Mouse (Mus musculus): ENCODE measurements around the gene Kcnmb1. TPM values are rescaled to one million over a fixed set of nuclear protein-coding genes. Genes with fewer than 3 reads are reported as not detected.
A peak's percentile ranks its signal among the peaks of the same experiment; 100 is the strongest.

Kcnmb1 gene
- polyA plus RNA-seq, 1 experiment from 2014 or later = 0.15 TPM

DNA sequence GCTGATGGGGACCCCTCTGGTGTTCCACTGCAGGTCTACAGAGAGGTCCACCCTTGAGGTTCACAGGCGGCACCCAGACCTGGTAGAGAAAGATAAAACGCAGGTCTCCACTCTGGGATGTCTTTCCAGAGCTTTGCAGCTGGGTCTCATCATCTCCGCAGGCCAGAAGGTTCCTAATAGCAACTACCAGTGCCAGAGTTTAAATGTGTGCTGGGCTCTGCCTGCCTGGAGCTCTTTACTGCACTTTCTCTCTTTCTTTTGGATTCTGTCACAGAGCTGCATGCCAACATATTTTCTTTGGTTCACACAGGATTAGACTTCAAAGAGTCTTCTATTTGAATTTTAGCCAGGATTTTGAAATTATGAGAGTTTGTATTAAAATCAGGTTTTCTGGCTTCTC, 6.4 kb downstream of the Kcnmb1 start:
- no peak overlapping the region for H3K4me2 ChIP-seq
- H3K27ac ChIP-seq = no peak overlapping the region
- WGBS = 68% methylated on average over 3 of the region's 3 CpGs
- no peaks in the 10 kb centered on the region for H3K9me3 ChIP-seq
- H3K36me3 ChIP-seq = no peaks in the 10 kb centered on the region
- no peaks in the 10 kb centered on the region for H3K27me3 ChIP-seq
- H3K4me1 ChIP-seq (replicated peaks) = no peaks in the 10 kb centered on the region
- ATAC-seq (ENCODE audit: insufficient number of reproducible peaks, insufficient read depth, low FRiP score, low TSS enrichment, low read depth) = no peak
- no peak overlapping the region for H3K9ac ChIP-seq (replicated peaks)
- H3K4me3 ChIP-seq (replicated peaks) = no peak overlapping the region

DNA sequence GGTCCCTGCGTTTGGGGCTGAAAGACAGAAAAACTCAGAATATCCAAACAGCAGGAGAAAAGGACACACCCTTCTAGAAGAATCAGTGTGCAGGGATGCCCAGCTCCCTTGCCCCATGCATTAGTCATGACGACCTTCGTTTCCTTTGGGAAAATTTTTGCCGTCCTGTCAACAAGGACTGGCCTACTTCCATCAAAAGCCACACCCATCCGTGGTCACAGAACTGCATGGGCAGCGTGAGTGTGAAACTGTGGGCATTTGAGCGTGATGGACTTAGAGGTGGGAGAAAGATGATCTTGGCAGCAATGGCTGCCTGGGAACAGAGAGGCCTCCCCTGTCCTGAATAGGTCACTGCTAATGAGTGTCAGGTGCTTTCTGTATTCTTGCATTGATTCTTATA, 9.3 kb downstream of the Kcnmb1 start:
- no peaks in the 10 kb centered on the region for H3K9me3 ChIP-seq
- no peaks in the 10 kb centered on the region for H3K4me1 ChIP-seq (replicated peaks)
- H3K27me3 ChIP-seq = no peaks in the 10 kb centered on the region
- H3K27ac ChIP-seq = no peak overlapping the region
- no peak overlapping the region for H3K4me2 ChIP-seq
- 84% methylated on average over 7 of the region's 7 CpGs for WGBS
- H3K36me3 ChIP-seq = no peaks in the 10 kb centered on the region
- H3K9ac ChIP-seq (replicated peaks) = no peak overlapping the region
- ATAC-seq (ENCODE audit: insufficient number of reproducible peaks, insufficient read depth, low FRiP score, low TSS enrichment, low read depth) = no peak
- H3K4me3 ChIP-seq (replicated peaks) = no peak overlapping the region

DNA sequence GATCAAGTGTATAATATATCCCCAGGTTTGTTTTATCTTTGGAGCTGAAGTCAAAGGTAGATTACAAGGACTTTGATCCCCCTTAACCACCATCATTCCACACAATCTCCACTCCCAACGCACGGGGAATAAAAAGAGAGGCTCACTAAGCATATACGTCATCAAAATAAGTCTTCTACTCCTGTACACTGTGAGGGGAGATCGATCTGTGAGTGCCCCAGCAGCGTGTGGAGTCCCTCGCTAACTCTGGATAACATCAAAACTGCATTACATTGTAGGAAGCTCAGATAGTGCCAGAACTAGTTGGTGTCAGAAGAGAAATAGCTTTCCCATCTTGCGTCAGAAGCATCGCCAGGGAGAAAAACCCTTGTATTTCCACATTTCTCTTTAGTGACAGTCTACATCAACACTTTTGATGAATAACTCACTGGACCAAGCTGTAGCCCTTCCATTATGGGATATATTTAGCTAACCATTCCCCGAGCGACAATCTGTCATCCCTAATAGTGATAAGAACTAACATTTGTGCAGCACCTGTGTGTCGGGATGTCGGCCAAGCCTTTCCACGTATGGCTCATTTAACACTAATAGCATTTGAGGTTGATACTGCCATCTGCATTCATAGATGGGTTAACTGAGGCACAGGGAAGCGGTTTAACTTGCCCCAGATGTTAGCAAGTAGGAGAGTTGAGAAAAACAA, 11.7 kb downstream of the Kcnmb1 start:
- no peak overlapping the region for H3K9ac ChIP-seq (replicated peaks)
- ATAC-seq (ENCODE audit: insufficient number of reproducible peaks, insufficient read depth, low FRiP score, low TSS enrichment, low read depth) = no peak
- H3K9me3 ChIP-seq = no peaks in the 10 kb centered on the region
- H3K4me3 ChIP-seq (replicated peaks) = no peak overlapping the region
- no peaks in the 10 kb centered on the region for H3K4me1 ChIP-seq (replicated peaks)
- 78% methylated on average over 14 of the region's 14 CpGs for WGBS
- no peak overlapping the region for H3K27ac ChIP-seq
- no peaks in the 10 kb centered on the region for H3K36me3 ChIP-seq
- no peaks in the 10 kb centered on the region for H3K27me3 ChIP-seq
- H3K4me2 ChIP-seq = no peak overlapping the region

DNA sequence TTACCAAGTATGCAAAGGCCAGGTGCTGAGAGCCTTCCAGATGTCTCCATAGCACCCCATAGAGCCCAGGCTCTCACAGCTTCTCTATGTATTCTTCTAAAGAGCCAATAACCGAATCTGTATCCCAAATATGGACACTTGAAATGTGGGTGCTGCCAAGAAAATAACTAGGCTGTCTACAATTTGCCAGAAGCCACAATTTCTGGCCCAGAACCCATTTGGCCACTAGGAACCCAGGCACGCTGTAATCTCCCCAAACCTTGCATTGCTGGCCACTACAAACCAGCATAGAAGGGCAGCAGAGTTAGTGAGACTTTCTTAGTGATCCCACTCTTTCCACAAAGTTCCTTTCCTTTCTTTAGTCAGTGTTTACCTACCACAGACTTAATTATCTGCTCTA, 12.3 kb downstream of the Kcnmb1 start:
- H3K4me1 ChIP-seq (replicated peaks) = no peaks in the 10 kb centered on the region
- H3K27ac ChIP-seq = no peak overlapping the region
- no peaks in the 10 kb centered on the region for H3K27me3 ChIP-seq
- no peak overlapping the region for H3K4me2 ChIP-seq
- H3K4me3 ChIP-seq (replicated peaks) = no peak overlapping the region
- H3K9ac ChIP-seq (replicated peaks) = no peak overlapping the region
- no peaks in the 10 kb centered on the region for H3K9me3 ChIP-seq
- no peaks in the 10 kb centered on the region for H3K36me3 ChIP-seq
- 93% methylated on average over 2 of the region's 2 CpGs for WGBS
- ATAC-seq (ENCODE audit: insufficient number of reproducible peaks, insufficient read depth, low FRiP score, low TSS enrichment, low read depth) = no peak

DNA sequence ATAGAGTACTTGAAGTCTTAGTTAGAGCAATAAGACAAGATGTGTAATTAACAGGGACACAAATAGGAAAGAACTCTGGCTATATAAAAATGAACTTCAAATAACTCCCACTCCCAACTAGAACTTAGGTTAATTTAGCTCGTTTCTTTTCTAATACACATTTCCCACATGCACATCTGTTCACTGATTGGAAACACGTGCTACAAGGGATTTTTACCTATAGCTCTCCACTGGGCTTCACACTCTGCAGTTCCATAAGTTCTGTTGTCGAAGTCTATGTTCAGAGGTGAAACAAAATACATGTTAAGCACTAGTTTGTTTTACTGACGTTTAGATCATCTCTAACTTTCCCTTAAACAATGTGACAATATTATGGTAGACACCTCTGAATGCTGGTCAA, 17.3 kb downstream of the Kcnmb1 start:
- no peak for ATAC-seq (ENCODE audit: insufficient number of reproducible peaks, insufficient read depth, low FRiP score, low TSS enrichment, low read depth)
- Histone ChIP-seq H3K9ac (replicated peaks) (no peak overlapping the region), H3K36me3 (no peaks in the 10 kb centered on the region), H3K4me3 (replicated peaks) (no peak overlapping the region), H3K4me1 (replicated peaks) (peaks cover 16% of the 10 kb centered on the region), H3K4me2 (no peak overlapping the region), H3K9me3 (no peaks in the 10 kb centered on the region), H3K27me3 (no peaks in the 10 kb centered on the region), H3K27ac (0 out of 2 replicates have a peak overlapping the region, but pooled peaks have one; percentile 24)
- 14% methylated on average over 4 of the region's 4 CpGs for WGBS

DNA sequence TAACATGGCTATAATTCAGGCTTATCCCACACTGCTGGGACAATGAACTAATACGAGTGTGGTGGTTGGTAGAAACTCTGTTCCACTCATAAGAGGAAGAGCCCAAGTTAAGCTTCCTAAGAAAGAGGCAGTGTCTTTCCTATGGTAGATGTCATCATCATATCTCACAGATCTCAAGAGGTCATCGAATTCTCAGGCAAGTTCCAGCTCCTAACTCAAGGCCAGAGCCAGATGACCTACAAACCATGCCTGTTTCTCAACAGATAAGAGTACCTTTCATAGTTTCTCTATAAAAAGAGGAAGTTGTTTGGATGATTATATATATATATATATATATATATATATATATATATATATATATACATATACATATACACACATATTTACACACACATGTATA, 23.7 kb downstream of the Kcnmb1 start:
- ATAC-seq (ENCODE audit: insufficient number of reproducible peaks, insufficient read depth, low FRiP score, low TSS enrichment, low read depth) = no peak
- 94% methylated on average over 2 of the region's 2 CpGs for WGBS
- H3K27me3 ChIP-seq = no peaks in the 10 kb centered on the region; the same call in 1 of the 2 replicates

DNA sequence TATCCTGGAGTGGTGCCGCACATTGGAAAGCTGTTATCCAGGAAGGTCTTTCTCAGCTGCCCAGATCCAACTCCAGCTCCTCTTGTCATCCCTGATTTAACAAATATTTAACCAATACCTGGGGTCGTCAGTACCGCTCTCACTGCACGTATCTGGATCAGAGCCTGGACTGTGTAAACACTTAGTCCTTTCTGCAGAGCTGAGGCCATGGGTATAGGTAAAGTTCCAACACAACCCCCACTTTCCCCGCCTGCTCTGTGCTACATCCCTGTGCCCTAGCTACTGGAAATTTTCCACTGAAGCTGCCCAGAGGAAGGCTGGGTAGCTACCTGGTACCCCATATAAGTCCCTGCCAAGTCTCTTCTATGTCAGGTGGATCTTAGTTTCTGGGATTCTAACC, 27.2 kb downstream of the Kcnmb1 start:
- H3K9me3 ChIP-seq = no peaks in the 10 kb centered on the region
- no peak for ATAC-seq (ENCODE audit: insufficient number of reproducible peaks, insufficient read depth, low FRiP score, low TSS enrichment, low read depth)
- 85% methylated on average over 5 of the region's 5 CpGs for WGBS

More for the DNA sequence above, 23.7 kb downstream of the Kcnmb1 start:
- no peak overlapping the region for H3K27ac ChIP-seq
- no peak overlapping the region for H3K9ac ChIP-seq (replicated peaks)
- no peak overlapping the region for H3K4me2 ChIP-seq
- no peaks in the 10 kb centered on the region for H3K9me3 ChIP-seq
- no peaks in the 10 kb centered on the region for H3K36me3 ChIP-seq
- no peak overlapping the region for H3K4me3 ChIP-seq (replicated peaks)
- H3K4me1 ChIP-seq (replicated peaks) = peaks cover 3% of the 10 kb centered on the region; the same call in 1 of the 2 replicates

DNA sequence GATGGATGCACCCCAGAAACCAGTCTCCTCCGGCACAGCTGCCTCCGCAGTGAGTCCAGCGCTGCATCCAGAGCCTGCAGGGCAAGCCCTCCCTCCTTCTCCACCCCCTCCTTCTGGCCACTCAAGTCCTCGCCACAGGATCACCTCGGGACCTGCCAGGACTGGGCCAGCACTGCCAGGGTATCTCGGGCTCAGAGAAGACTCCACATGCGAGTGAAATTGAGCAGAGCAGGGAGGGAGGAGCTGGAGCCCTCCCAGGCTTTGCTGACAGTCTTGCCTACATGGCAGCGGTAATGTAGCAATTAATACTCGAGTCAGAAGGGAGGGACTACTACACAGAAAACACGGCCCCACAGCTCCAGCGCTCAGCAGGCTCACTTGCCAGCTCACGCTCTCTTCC, 30.1 kb downstream of the Kcnmb1 start, which contains the start of gene Kcnip1:
TSS of gene Kcnip1 (minus strand) at position 215 of the 400 bp plus-strand sequence.
- ATAC-seq (ENCODE audit: insufficient number of reproducible peaks, insufficient read depth, low FRiP score, low TSS enrichment, low read depth) = peak; percentile 30; the same call in 1 of the 2 replicates
- Histone ChIP-seq H3K9me3 (no peaks in the 10 kb centered on the region), H3K4me2 (peak within 1 kb of the TSS; percentile 50), H3K4me3 (replicated peaks) (peak within 1 kb of the TSS; percentile 24), H3K9ac (replicated peaks) (0 out of 2 replicates have a peak within 1 kb of the TSS, but pooled peaks have one; percentile 31), H3K27ac (no peak within 1 kb of the TSS), H3K27me3 (peaks cover 12% of the 10 kb centered on the region), H3K4me1 (replicated peaks) (peaks cover 12% of the 10 kb centered on the region), H3K36me3 (no peaks in the 10 kb centered on the region)
- WGBS = 16% methylated on average over 12 of the region's 12 CpGs

More for the DNA sequence above, 27.2 kb downstream of the Kcnmb1 start:
- Histone ChIP-seq H3K27ac (no peak overlapping the region), H3K4me2 (no peak overlapping the region), H3K36me3 (no peaks in the 10 kb centered on the region), H3K4me3 (replicated peaks) (no peak overlapping the region), H3K9ac (replicated peaks) (no peak overlapping the region), H3K4me1 (replicated peaks) (peaks cover 12% of the 10 kb centered on the region), H3K27me3 (peaks cover 12% of the 10 kb centered on the region)

DNA sequence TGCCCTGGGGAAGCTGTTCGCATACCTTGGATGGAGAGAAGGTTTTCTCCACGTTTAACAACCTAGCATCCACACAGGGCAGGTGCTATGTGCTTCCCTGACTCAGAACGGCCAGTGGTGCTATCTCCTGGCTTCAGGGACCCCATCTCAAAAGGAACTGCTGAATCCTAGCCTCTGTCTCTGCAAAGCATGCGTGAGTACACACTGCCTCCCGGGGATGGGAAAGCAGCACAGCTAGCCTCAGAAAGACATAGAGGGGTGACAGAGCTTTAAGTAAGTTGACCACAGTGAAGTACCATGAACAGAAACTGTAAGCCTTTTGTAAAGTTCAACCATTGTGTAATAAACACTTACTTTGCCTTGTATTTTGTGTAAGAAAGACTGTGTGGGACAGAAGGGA, 30.7 kb downstream of the Kcnmb1 start:
- Histone ChIP-seq H3K9me3 (no peaks in the 10 kb centered on the region), H3K4me1 (replicated peaks) (peaks cover 12% of the 10 kb centered on the region), H3K4me3 (replicated peaks) (no peak overlapping the region), H3K9ac (replicated peaks) (no peak overlapping the region), H3K27ac (no peak overlapping the region), H3K36me3 (no peaks in the 10 kb centered on the region), H3K27me3 (peaks cover 12% of the 10 kb centered on the region), H3K4me2 (peak overlapping the region; percentile 50)
- 61% methylated on average over 5 of the region's 5 CpGs for WGBS
- ATAC-seq (ENCODE audit: insufficient number of reproducible peaks, insufficient read depth, low FRiP score, low TSS enrichment, low read depth) = no peak

DNA sequence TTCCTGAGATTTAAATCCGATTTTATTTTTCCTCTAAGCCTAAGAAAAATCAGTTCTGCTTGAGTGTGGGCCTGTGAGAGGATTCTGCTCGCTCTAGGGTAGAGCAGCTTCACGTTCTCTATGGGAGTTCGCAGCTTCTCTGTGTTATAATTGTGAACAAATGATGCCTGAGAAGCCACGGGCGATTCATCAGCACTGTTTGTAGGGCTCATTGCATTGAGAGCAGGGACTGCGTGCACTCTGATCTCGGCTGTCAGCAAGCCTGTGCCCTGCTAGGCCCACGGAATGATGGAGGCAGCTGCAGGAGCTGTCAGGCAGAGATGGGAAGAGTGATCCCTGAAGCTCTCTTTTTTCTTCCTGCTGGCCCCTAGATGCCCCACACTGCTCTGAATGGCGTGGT, 35.4 kb downstream of the Kcnmb1 start:
- Histone ChIP-seq H3K36me3 (no peaks in the 10 kb centered on the region), H3K4me3 (replicated peaks) (no peak overlapping the region), H3K27ac (no peak overlapping the region), H3K27me3 (peaks cover 10% of the 10 kb centered on the region), H3K4me1 (replicated peaks) (peaks cover 4% of the 10 kb centered on the region; the same call in 1 of the 2 replicates), H3K9ac (replicated peaks) (no peak overlapping the region), H3K9me3 (no peaks in the 10 kb centered on the region), H3K4me2 (no peak overlapping the region)
- no peak for ATAC-seq (ENCODE audit: insufficient number of reproducible peaks, insufficient read depth, low FRiP score, low TSS enrichment, low read depth)
- 60% methylated on average over 10 of the region's 10 CpGs for WGBS

DNA sequence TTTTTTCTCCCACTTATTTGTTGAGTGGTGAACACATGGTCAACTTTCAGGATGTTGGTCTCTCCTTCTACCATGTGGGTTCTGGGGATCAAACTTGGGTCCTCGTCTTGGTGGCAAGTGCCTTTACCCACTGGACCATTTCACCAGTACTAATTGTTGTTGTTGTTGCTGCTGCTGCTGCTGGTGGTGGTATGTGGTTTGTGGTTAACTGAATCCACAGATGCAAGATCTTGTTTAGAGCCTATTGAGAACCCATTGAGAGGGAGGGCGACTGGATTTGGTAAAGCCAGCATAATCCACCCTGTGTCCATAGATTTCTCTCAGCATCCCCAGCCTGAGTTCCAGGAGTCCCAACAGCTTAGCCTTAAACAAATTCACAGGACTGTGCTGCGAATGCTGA, 37.6 kb downstream of the Kcnmb1 start:
- ATAC-seq (ENCODE audit: insufficient number of reproducible peaks, insufficient read depth, low FRiP score, low TSS enrichment, low read depth) = no peak
- H3K27me3 ChIP-seq = no peaks in the 10 kb centered on the region
- no peak overlapping the region for H3K4me3 ChIP-seq (replicated peaks)
- H3K9ac ChIP-seq (replicated peaks) = no peak overlapping the region
- H3K27ac ChIP-seq = no peak overlapping the region
- H3K4me2 ChIP-seq = no peak overlapping the region
- 82% methylated on average over 3 of the region's 3 CpGs for WGBS
- H3K36me3 ChIP-seq = no peaks in the 10 kb centered on the region
- no peaks in the 10 kb centered on the region for H3K4me1 ChIP-seq (replicated peaks)
- H3K9me3 ChIP-seq = no peaks in the 10 kb centered on the region
